Mouse (Mus musculus): ENCODE measurements around the gene Pebp1. TPM values are rescaled to one million over a fixed set of nuclear protein-coding genes. Genes with fewer than 3 reads are reported as not detected.

Pebp1 gene
- polyA plus RNA-seq, 1 experiment from 2014 or later, result 644 TPM

- H3K9me3 ChIP-seq, result no peaks in the 10 kb centered on the region
- H3K9ac ChIP-seq, result no peak overlapping the region
- H3K27me3 ChIP-seq (replicated peaks), result no peaks in the 10 kb centered on the region
- no peak overlapping the region for H3K4me2 ChIP-seq
- H3K4me1 ChIP-seq, result no peaks in the 10 kb centered on the region
- peaks cover 19% of the 10 kb centered on the region for H3K36me3 ChIP-seq
- ATAC-seq (ENCODE audit: insufficient read depth, low FRiP score, low read depth), result no peak
- no peak overlapping the region for H3K4me3 ChIP-seq (replicated peaks)
- H3K27ac ChIP-seq, result no peak overlapping the region
- WGBS, result 90% methylated on average over 21 of the region's 21 CpGs
Measured at GRCm38 (mm10) chr5:117263566-117263965, 23.9 kb downstream of the Pebp1 start.

GRCm38 (mm10) chr5:117258276-117258675 lies 29.1 kb downstream of the Pebp1 start:
- H3K27ac ChIP-seq, result no peak overlapping the region
- H3K4me3 ChIP-seq (replicated peaks), result no peak overlapping the region
- H3K9me3 ChIP-seq, result no peaks in the 10 kb centered on the region
- H3K27me3 ChIP-seq (replicated peaks), result no peaks in the 10 kb centered on the region
- H3K4me1 ChIP-seq, result no peaks in the 10 kb centered on the region
- H3K36me3 ChIP-seq, result peaks cover 16% of the 10 kb centered on the region
- no peak for ATAC-seq (ENCODE audit: insufficient read depth, low FRiP score, low read depth)
- WGBS, result 84% methylated on average over 15 of the region's 15 CpGs
- H3K9ac ChIP-seq, result no peak overlapping the region
- no peak overlapping the region for H3K4me2 ChIP-seq

- Histone ChIP-seq H3K27ac (no peak overlapping the region), H3K4me2 (no peak overlapping the region), H3K4me1 (no peaks in the 10 kb centered on the region), H3K27me3 (replicated peaks) (no peaks in the 10 kb centered on the region), H3K36me3 (peaks cover 17% of the 10 kb centered on the region), H3K9me3 (no peaks in the 10 kb centered on the region), H3K9ac (no peak overlapping the region), H3K4me3 (replicated peaks) (no peak overlapping the region)
- no peak for ATAC-seq (ENCODE audit: insufficient read depth, low FRiP score, low read depth)
- 89% methylated on average over 3 of the region's 3 CpGs for WGBS
Measured at GRCm38 (mm10) chr5:117251763-117252162, 35.7 kb downstream of the Pebp1 start.

GRCm38 (mm10) chr5:117250796-117251195 lies 36.6 kb downstream of the Pebp1 start:
- Histone ChIP-seq H3K4me2 (no peak overlapping the region), H3K4me3 (replicated peaks) (no peak overlapping the region), H3K27me3 (replicated peaks) (no peaks in the 10 kb centered on the region), H3K27ac (no peak overlapping the region), H3K36me3 (peaks cover 11% of the 10 kb centered on the region; the same call in 1 of the 2 replicates), H3K4me1 (no peaks in the 10 kb centered on the region), H3K9me3 (no peaks in the 10 kb centered on the region), H3K9ac (no peak overlapping the region)
- ATAC-seq (ENCODE audit: insufficient read depth, low FRiP score, low read depth), result no peak
- 55% methylated on average over 22 of the region's 24 CpGs for WGBS

- no peak; the same call in 1 of the 2 replicates for ATAC-seq (ENCODE audit: insufficient read depth, low FRiP score, low read depth)
- peaks cover 9% of the 10 kb centered on the region; the same call in 1 of the 2 replicates for H3K36me3 ChIP-seq
- H3K27ac ChIP-seq, result no peak overlapping the region
- H3K9ac ChIP-seq, result no peak overlapping the region
- WGBS, result 31% methylated on average over 10 of the region's 10 CpGs
- no peaks in the 10 kb centered on the region for H3K27me3 ChIP-seq (replicated peaks)
- no peak overlapping the region for H3K4me3 ChIP-seq (replicated peaks)
- no peak overlapping the region for H3K4me2 ChIP-seq
- no peaks in the 10 kb centered on the region for H3K4me1 ChIP-seq
- H3K9me3 ChIP-seq, result no peaks in the 10 kb centered on the region
Measured at GRCm38 (mm10) chr5:117248351-117248750, 39.1 kb downstream of the Pebp1 start.

GRCm38 (mm10) chr5:117245170-117245569 lies 42.3 kb downstream of the Pebp1 start:
- Histone ChIP-seq H3K9ac (no peak overlapping the region), H3K27ac (no peak overlapping the region), H3K9me3 (no peaks in the 10 kb centered on the region), H3K27me3 (replicated peaks) (no peaks in the 10 kb centered on the region), H3K4me3 (replicated peaks) (no peak overlapping the region), H3K4me1 (0 out of 2 replicates have a peak, but pooled peaks cover 3% of the 10 kb centered on the region), H3K36me3 (no peaks in the 10 kb centered on the region), H3K4me2 (no peak overlapping the region)
- no peak for ATAC-seq (ENCODE audit: insufficient read depth, low FRiP score, low read depth)
- WGBS, result 89% methylated on average over 8 of the region's 8 CpGs

GRCm38 (mm10) chr5:117242671-117243478 lies 44.5 kb downstream of the Pebp1 start:
- no peak overlapping the region for H3K9ac ChIP-seq
- peaks cover 6% of the 10 kb centered on the region; the same call in 1 of the 2 replicates for H3K4me1 ChIP-seq
- peak overlapping the region; percentile 38 for H3K4me2 ChIP-seq
- no peak overlapping the region for H3K27ac ChIP-seq
- H3K27me3 ChIP-seq (replicated peaks), result no peaks in the 10 kb centered on the region
- WGBS, result 47% methylated on average over 22 of the region's 22 CpGs
- ATAC-seq (ENCODE audit: insufficient read depth, low FRiP score, low read depth), result no peak
- H3K4me3 ChIP-seq (replicated peaks), result 0 out of 2 replicates have a peak overlapping the region, but pooled peaks have one; percentile 12
- no peaks in the 10 kb centered on the region for H3K9me3 ChIP-seq
- no peaks in the 10 kb centered on the region for H3K36me3 ChIP-seq

- H3K4me2 ChIP-seq, result no peak overlapping the region; the same call in 1 of the 2 replicates
- no peak overlapping the region for H3K9ac ChIP-seq
- ATAC-seq (ENCODE audit: insufficient read depth, low FRiP score, low read depth), result no peak
- no peaks in the 10 kb centered on the region for H3K9me3 ChIP-seq
- no peak overlapping the region; the same call in 1 of the 2 replicates for H3K4me3 ChIP-seq (replicated peaks)
- H3K27me3 ChIP-seq (replicated peaks), result no peaks in the 10 kb centered on the region
- no peak overlapping the region for H3K27ac ChIP-seq
- no peaks in the 10 kb centered on the region for H3K36me3 ChIP-seq
- 63% methylated on average over 16 of the region's 16 CpGs for WGBS
- peaks cover 6% of the 10 kb centered on the region; the same call in 1 of the 2 replicates for H3K4me1 ChIP-seq
Measured at GRCm38 (mm10) chr5:117241935-117242531, 45.4 kb downstream of the Pebp1 start.

- peak overlapping the region; percentile 19; the same call in 1 of the 2 replicates for H3K9ac ChIP-seq
- H3K4me3 ChIP-seq (replicated peaks), result peak overlapping the region; percentile 43
- peak overlapping the region; percentile 71 for H3K27ac ChIP-seq
- 15% methylated on average over 32 of the region's 32 CpGs for WGBS
- ATAC-seq (ENCODE audit: insufficient read depth, low FRiP score, low read depth), result no peak
- H3K4me2 ChIP-seq, result peak overlapping the region; percentile 62
- no peaks in the 10 kb centered on the region for H3K9me3 ChIP-seq
- no peaks in the 10 kb centered on the region for H3K27me3 ChIP-seq (replicated peaks)
- peaks cover 6% of the 10 kb centered on the region; the same call in 1 of the 2 replicates for H3K4me1 ChIP-seq
- H3K36me3 ChIP-seq, result 0 out of 2 replicates have a peak, but pooled peaks cover 3% of the 10 kb centered on the region
Measured at GRCm38 (mm10) chr5:117240761-117241322, 46.6 kb downstream of the Pebp1 start.

GRCm38 (mm10) chr5:117240321-117240731 lies 47.1 kb downstream of the Pebp1 start:
- peak overlapping the region; percentile 62 for H3K4me2 ChIP-seq
- 15% methylated on average over 12 of the region's 12 CpGs for WGBS
- H3K27me3 ChIP-seq (replicated peaks), result no peaks in the 10 kb centered on the region
- peaks cover 6% of the 10 kb centered on the region; the same call in 1 of the 2 replicates for H3K4me1 ChIP-seq
- H3K36me3 ChIP-seq, result 0 out of 2 replicates have a peak, but pooled peaks cover 3% of the 10 kb centered on the region
- peak; percentile 30; the same call in 1 of the 2 replicates for ATAC-seq (ENCODE audit: insufficient read depth, low FRiP score, low read depth)
- peak overlapping the region; percentile 71 for H3K27ac ChIP-seq
- no peaks in the 10 kb centered on the region for H3K9me3 ChIP-seq
- H3K9ac ChIP-seq, result no peak overlapping the region
- H3K4me3 ChIP-seq (replicated peaks), result peak overlapping the region; percentile 43

GRCm38 (mm10) chr5:117239106-117239505 lies 48.3 kb downstream of the Pebp1 start:
- Histone ChIP-seq H3K4me2 (no peak overlapping the region), H3K36me3 (0 out of 2 replicates have a peak, but pooled peaks cover 3% of the 10 kb centered on the region), H3K9ac (no peak overlapping the region), H3K9me3 (no peaks in the 10 kb centered on the region), H3K4me1 (peaks cover 6% of the 10 kb centered on the region; the same call in 1 of the 2 replicates), H3K4me3 (replicated peaks) (no peak overlapping the region), H3K27ac (no peak overlapping the region), H3K27me3 (replicated peaks) (no peaks in the 10 kb centered on the region)
- ATAC-seq (ENCODE audit: insufficient read depth, low FRiP score, low read depth), result no peak
- 46% methylated on average over 4 of the region's 4 CpGs for WGBS

Measured in stomach, embryonic 15.5 days (tissue).